Mouse (Mus musculus): ENCODE measurements around the gene Eif5b. TPM values are rescaled to one million over a fixed set of nuclear protein-coding genes. Genes with fewer than 3 reads are reported as not detected.

Eif5b gene
- polyA plus RNA-seq (2017; shearing (Covaris generic)) = 18.2 TPM

GRCm38 (mm10) chr1:37997867-37998266 lies at the start of gene Eif5b, which contains the start of gene Txndc9:
Eif5b (plus strand) TSS chr1:37998010.
Txndc9 (minus strand) TSS chr1:37997893.

GRCm38 (mm10) chr1:37957659-37958058 lies 40.2 kb upstream of the Eif5b start, which contains the start of gene Lyg1:
Lyg1 (minus strand) TSS chr1:37957759.

Other genes with a start within 250 kb of the Eif5b start
- gene Tsga10, start 131.6 kb upstream of the Eif5b start, polyA plus RNA-seq (2017; shearing (Covaris generic)) = 2.9 TPM
- 7.8 TPM for gene Lipt1, start 126.3 kb upstream of the Eif5b start, polyA plus RNA-seq (2017; shearing (Covaris generic))
- gene Mitd1, start 107.6 kb upstream of the Eif5b start, polyA plus RNA-seq (2017; shearing (Covaris generic)) = 94.9 TPM
- gene Mrpl30, start 107.5 kb upstream of the Eif5b start, polyA plus RNA-seq (2017; shearing (Covaris generic)) = 169 TPM
- gene Lyg2, start 81.5 kb upstream of the Eif5b start, polyA plus RNA-seq (2017; shearing (Covaris generic)) = not detected
- gene Lyg1, start 40.3 kb upstream of the Eif5b start, polyA plus RNA-seq (2017; shearing (Covaris generic)) = not detected
- 103 TPM for gene Txndc9, start 117 bp upstream of the Eif5b start, polyA plus RNA-seq (2017; shearing (Covaris generic))
- gene Rev1, start 131.8 kb downstream of the Eif5b start, polyA plus RNA-seq (2017; shearing (Covaris generic)) = 44.5 TPM